Mouse (Mus musculus): ENCODE results near the gene Esyt1.

DNA sequence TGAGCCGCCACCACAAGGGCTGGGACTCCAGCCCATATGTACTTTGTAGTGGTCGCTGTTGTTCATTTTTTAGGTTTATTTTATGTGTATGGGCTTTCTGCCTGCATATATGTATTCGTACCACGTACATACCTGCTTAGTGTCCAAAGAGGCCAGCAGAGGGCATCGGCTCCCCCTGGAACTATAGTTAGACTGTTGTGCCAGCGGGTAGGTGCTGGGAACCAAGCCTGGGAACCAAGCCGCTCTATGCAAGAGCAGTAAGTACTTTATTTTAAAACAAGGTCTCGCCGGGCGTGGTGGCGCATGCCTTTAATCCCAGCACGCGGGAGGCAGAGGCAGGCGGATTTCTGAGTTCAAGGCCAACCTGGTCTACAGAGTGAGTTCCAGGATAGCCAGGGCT is 19.7 kb downstream of the Esyt1 start:
- TF ChIP-seq E2F4 (IDR thresholded peaks at IDR 0.05; ENCODE audit: insufficient read depth) (no peak), POLR2AphosphoS2 (IDR thresholded peaks at IDR 0.05; ENCODE audit: insufficient read length, low read depth) (no peak), POLR2A (IDR thresholded peaks at IDR 0.05; ENCODE audit: insufficient read length, low read depth) (no peak), SRF (IDR thresholded peaks at IDR 0.05; ENCODE audit: control insufficient read depth, insufficient read length, low read depth) (no peak), MAX (IDR thresholded peaks at IDR 0.05; ENCODE audit: low read depth) (no peak), TCF3 (IDR thresholded peaks at IDR 0.05; ENCODE audit: insufficient read length, low read depth) (no peak), TCF12 (IDR thresholded peaks at IDR 0.05; ENCODE audit: insufficient read depth, poor library complexity, severe bottlenecking) (no peak), CEBPB (IDR thresholded peaks at IDR 0.05; ENCODE audit: insufficient read depth, poor library complexity, severe bottlenecking) (no peak), MYOG (IDR thresholded peaks at IDR 0.05; ENCODE audit: control insufficient read depth in 1 of 3, insufficient read depth in 1 of 3, insufficient read length in 2 of 3, low read depth in 2 of 3) (no peak), USF1 (IDR thresholded peaks at IDR 0.05; ENCODE audit: low read depth) (no peak)
